In the genomic region with DNA sequence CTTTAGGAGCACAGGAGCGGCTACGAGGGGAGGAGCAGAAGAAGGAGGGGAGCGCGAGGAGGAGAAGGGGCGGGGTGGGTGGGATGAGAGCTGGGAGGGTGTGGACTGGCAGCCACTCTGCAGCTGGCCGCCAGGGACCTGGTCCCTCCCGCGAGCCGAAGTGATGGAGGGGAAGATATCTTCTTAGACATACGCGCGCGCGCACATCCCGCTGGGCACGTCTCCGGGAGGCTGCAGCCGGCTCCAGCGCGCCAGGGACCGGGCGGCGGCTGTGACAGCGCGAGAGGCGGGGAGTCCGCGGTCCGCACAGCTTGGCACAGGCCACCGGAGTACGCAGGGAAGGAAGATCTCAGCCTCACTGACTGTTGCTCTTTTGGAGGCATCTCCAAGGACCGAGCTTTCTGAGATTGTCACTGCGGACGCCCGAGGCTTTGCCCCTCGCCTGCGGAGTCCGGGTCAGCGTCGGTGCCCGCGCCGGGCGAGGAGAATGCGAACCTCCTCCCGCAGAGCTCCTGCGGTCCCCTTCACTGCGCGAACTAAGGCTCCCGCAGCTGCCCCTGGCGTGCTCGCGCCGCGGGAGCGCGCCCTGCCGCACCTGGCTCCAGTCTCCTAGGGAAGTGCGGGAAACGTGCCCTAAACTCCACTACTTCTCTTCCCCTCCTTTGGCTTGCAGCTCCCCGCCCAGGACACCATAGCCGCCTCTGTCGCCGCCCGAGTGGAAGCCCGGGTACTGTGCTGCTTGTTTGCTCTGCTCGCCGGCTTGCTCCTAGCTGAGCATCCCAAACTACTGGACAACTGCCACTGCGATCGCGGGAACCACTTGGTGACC, we compare ENCODE assay signal across 8 mouse cellular contexts. TPM values are rescaled to one million over a fixed set of nuclear protein-coding genes. Genes with fewer than 3 reads are reported as not detected.
DNase-seq lines count a peak whose midpoint lies in the region; ATAC-seq and TF ChIP-seq lines count a peak whose summit lies in the region.

A gene (plus strand): TSS at position 88 of the 829 bp plus-strand sequence.

- under 1% methylated on average over 71 of the region's 71 CpGs for WGBS in embryonic facial prominence, embryonic 10.5 days
- WGBS in heart, embryonic 12.5 days: under 1% methylated on average over 66 of the region's 71 CpGs
- WGBS in liver, embryonic 16.5 days (ENCODE audit: insufficient replicate concordance): under 1% methylated on average over 70 of the region's 71 CpGs

- H3K9me3 ChIP-seq in embryonic facial prominence, embryonic 10.5 days: no peaks in the 10 kb centered on the region
- H3K9me3 ChIP-seq in heart, embryonic 12.5 days (replicated peaks): no peaks in the 10 kb centered on the region
- H3K9me3 ChIP-seq in liver, embryonic 16.5 days (replicated peaks; ENCODE audit: control insufficient read depth, low read length): no peaks in the 10 kb centered on the region

- H3K36me3 ChIP-seq in embryonic facial prominence, embryonic 10.5 days (replicated peaks): no peaks in the 10 kb centered on the region
- H3K36me3 ChIP-seq in heart, embryonic 12.5 days: no peaks in the 10 kb centered on the region
- H3K36me3 ChIP-seq in liver, embryonic 16.5 days (ENCODE audit: control insufficient read depth, insufficient read depth): no peaks in the 10 kb centered on the region

- peaks cover 58% of the 10 kb centered on the region for H3K27me3 ChIP-seq in embryonic facial prominence, embryonic 10.5 days (replicated peaks; ENCODE audit: low read depth, poor library complexity, severe bottlenecking)
- H3K27me3 ChIP-seq in heart, embryonic 12.5 days (replicated peaks): peaks cover 45% of the 10 kb centered on the region
- H3K27me3 ChIP-seq in liver, embryonic 16.5 days (ENCODE audit: control insufficient read depth, insufficient read depth, low read depth, low read length): peaks cover 27% of the 10 kb centered on the region

- H3K4me1 ChIP-seq in embryonic facial prominence, embryonic 10.5 days: peaks cover 17% of the 10 kb centered on the region
- peaks cover 10% of the 10 kb centered on the region for H3K4me1 ChIP-seq in heart, embryonic 12.5 days (replicated peaks)
- no peaks in the 10 kb centered on the region for H3K4me1 ChIP-seq in liver, embryonic 16.5 days (ENCODE audit: control insufficient read depth, low read depth, low read length)

- peak within 1 kb of the TSS; percentile 97 for H3K4me2 ChIP-seq in heart, embryonic 12.5 days
- peak within 1 kb of the TSS; percentile 52 for H3K4me2 ChIP-seq in liver, embryonic 16.5 days (ENCODE audit: low read depth, low read length)

- peak within 1 kb of the TSS; percentile 35; the same call in 1 of the 2 replicates for H3K27ac ChIP-seq in embryonic facial prominence, embryonic 10.5 days (replicated peaks)
- no peak within 1 kb of the TSS for H3K27ac ChIP-seq in heart, embryonic 12.5 days (ENCODE audit: poor library complexity, severe bottlenecking)
- peak within 1 kb of the TSS; percentile 14; the same call in 1 of the 2 replicates for H3K27ac ChIP-seq in layer of hippocampus, adult 2 months
- H3K27ac ChIP-seq in liver, embryonic 16.5 days (ENCODE audit: low read length): no peak within 1 kb of the TSS

- H3K4me3 ChIP-seq in embryonic facial prominence, embryonic 10.5 days: peak within 1 kb of the TSS; percentile 78
- H3K4me3 ChIP-seq in heart, embryonic 12.5 days: peak within 1 kb of the TSS; percentile 59
- peak within 1 kb of the TSS; percentile 69 for H3K4me3 ChIP-seq in layer of hippocampus, adult 2 months
- H3K4me3 ChIP-seq in liver, embryonic 16.5 days (ENCODE audit: low read depth, low read length): peak within 1 kb of the TSS; percentile 38

- peak; percentile 48 for TF ChIP-seq CTCF in layer of hippocampus, adult 2 months (conservative IDR thresholded peaks at IDR 0.05)

- peak; percentile 73 for ATAC-seq in heart, embryonic 12.5 days (ENCODE audit: insufficient number of reproducible peaks, low FRiP score)
- no peak; the same call in 1 of the 2 replicates for ATAC-seq in liver, embryonic 16.5 days (ENCODE audit: low read depth)
- ATAC-seq in activated CD4-positive, CD25-positive, alpha-beta regulatory T cell, adult 4 months: no peak

- peak; percentile 23 for DNase-seq in thymus, postnatal 4 days
- no peak for DNase-seq in thymus, postnatal 36 days
- peak; percentile 80 for DNase-seq in embryonic facial prominence, embryonic 10.5 days (ENCODE audit: low spot score)
- peak; percentile 41 to 44 for DNase-seq in layer of hippocampus, adult 2 months (ENCODE audit: low spot score in 2 of 2)
- peak; percentile 17 for DNase-seq in ovary, postnatal 10 days (ENCODE audit: low spot score)

- H3K9ac ChIP-seq in heart, embryonic 12.5 days: peak within 1 kb of the TSS; percentile 53
- no peak within 1 kb of the TSS for H3K9ac ChIP-seq in liver, embryonic 16.5 days (ENCODE audit: low read depth, low read length)

RNA-seq across cellular contexts. Expression of the gene that starts here (rescaled TPM):
- polyA plus RNA-seq in embryonic facial prominence, embryonic 10.5 days (2016; fragmentation: Nextera tagmentation; extraction: Ambion mirVana): 1.4 and 3.3 TPM in 2 replicates
- polyA plus RNA-seq in heart, embryonic 12.5 days (2016; fragmentation: Nextera tagmentation; extraction: Ambion mirVana): 0.17 and 0.26 TPM in 2 replicates
- 1 to 10 TPM; 1.3 to 1.5 TPM for total RNA-seq in layer of hippocampus, adult 2 months (2021)
- polyA plus RNA-seq in liver, embryonic 16.5 days (2015; fragmentation: Nextera tagmentation; extraction: Ambion mirVana): 0.05 TPM in 1 of 2 replicates, not detected in the other
- not detected for polyA plus RNA-seq in activated CD4-positive, CD25-positive, alpha-beta regulatory T cell, adult 4 months (2017; shearing (Covaris generic))

Comparison
In these comparisons a context has a peak if more than half of its experiments do, and no peak if none do; other contexts are left out.
1. DNase-seq: peak in thymus, postnatal 4 days (single experiment), embryonic facial prominence, embryonic 10.5 days (single experiment), layer of hippocampus, adult 2 months (2 of 2) and ovary, postnatal 10 days (single experiment); none in thymus, postnatal 36 days (0 of 2).
2. Peak in ATAC-seq, H3K4me3 ChIP-seq, H3K9ac ChIP-seq and H3K4me2 ChIP-seq in heart, embryonic 12.5 days; RNA of the gene not detected or under 1 TPM.
3. H3K27ac ChIP-seq: peak in embryonic facial prominence, embryonic 10.5 days (single experiment) and layer of hippocampus, adult 2 months (single experiment); none in heart, embryonic 12.5 days (single experiment) and liver, embryonic 16.5 days (single experiment).
4. Peak in every context shown above with its lines, with median percentiles within 50 percentile points of each other: H3K4me3 ChIP-seq.